Mouse (Mus musculus): ENCODE results near the gene Nlrc5.

- TF ChIP-seq POLR2A (IDR thresholded peaks at IDR 0.05; ENCODE audit: insufficient read depth, low read length) = no peak
- TF ChIP-seq CTCF (IDR thresholded peaks at IDR 0.05; ENCODE audit: low read depth, low read length) = no peak
Measured at GRCm38 (mm10) chr8:94488016-94488415, 53.9 kb downstream of the Nlrc5 start.
